Mouse (Mus musculus) kidney, adult 2 months (tissue): ENCODE data around the gene Per1.

Experiments
- CTCF ChIP-seq: fragments of 200-500 bp; conservative IDR thresholded peaks from 2 replicates; pipeline ENCODE4 v1.5.1; 2011; ENCODE audit warnings: low read depth, mild to moderate bottlenecking, control low read depth, low read length, moderate library complexity, mixed read lengths; ENCODE audit not compliant: insufficient read depth, insufficient read length
- POLR2A ChIP-seq: fragments of 200-500 bp; IDR thresholded peaks from one replicate; pipeline ENCODE4 v1.6.1; 2011; ENCODE audit warnings: low read depth, low read length, control low read depth

GRCm38 (mm10) chr11:69110319-69111046 is 15.5 kb downstream of the Per1 start:
- TF ChIP-seq POLR2A: no peak
- no peak for TF ChIP-seq CTCF
